ENCODE assay signal across 16 mouse cellular contexts in the genomic region with DNA sequence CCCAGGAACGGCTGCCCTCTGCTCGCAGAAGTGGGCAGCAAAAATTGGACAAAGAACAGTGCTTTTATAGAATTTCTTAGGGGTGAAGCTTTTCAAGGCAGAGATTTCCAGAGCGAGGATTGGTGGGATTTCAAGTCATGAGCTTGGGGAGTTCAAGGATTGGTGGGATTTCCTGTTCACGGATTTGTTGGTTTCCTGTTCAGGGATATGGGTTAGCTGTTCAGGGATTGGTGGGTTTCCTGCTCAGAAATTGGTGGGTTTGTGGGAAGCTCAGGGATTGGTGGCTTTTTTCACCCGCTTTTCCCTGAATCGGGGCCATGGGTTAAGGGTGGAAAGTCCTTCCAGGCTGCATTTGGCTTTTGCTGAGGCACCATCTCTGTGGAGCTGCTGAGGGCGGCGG. TPM values are rescaled to one million over a fixed set of nuclear protein-coding genes. Genes with fewer than 3 reads are reported as not detected.
A peak's percentile ranks its signal among the peaks of the same experiment; 100 is the strongest.
DNase-seq lines count a peak whose midpoint lies in the region; ATAC-seq lines count a peak whose summit lies in the region.
"Had no signal": no experiment of that assay in that cellular context is flagged by ENCODE, and none has a peak within 500 bp of the region (broad histone marks: within the 10 kb centered on the region; RNA-seq: fewer than 3 reads in every experiment).

No protein-coding gene starts in this region.

- H3K36me3 ChIP-seq in heart, embryonic 13.5 days = no peaks in the 10 kb centered on the region
- no peaks in the 10 kb centered on the region for H3K36me3 ChIP-seq in limb, embryonic 10.5 days

- peaks cover 10% of the 10 kb centered on the region; the same call in 1 of the 2 replicates for H3K4me1 ChIP-seq in heart, embryonic 13.5 days
- peaks cover 12% of the 10 kb centered on the region; the same call in 1 of the 2 replicates for H3K4me1 ChIP-seq in limb, embryonic 10.5 days

- H3K27me3 ChIP-seq in heart, embryonic 13.5 days (replicated peaks) = 0 out of 2 replicates have a peak, but pooled peaks cover 11% of the 10 kb centered on the region
- peaks cover 6% of the 10 kb centered on the region; the same call in 1 of the 2 replicates for H3K27me3 ChIP-seq in limb, embryonic 10.5 days (ENCODE audit: low read depth, poor library complexity, severe bottlenecking)
- H3K27me3 ChIP-seq: Patski had no signal

- H3K4me2 ChIP-seq in heart, embryonic 13.5 days = peak overlapping the region; percentile 27; the same call in 1 of the 2 replicates

- whole genome bisulfite sequencing in heart, embryonic 13.5 days = 50% methylated on average over 8 of the region's 8 CpGs
- WGBS in limb, embryonic 10.5 days = 58% methylated on average over 8 of the region's 8 CpGs

- DNase-seq in heart, postnatal 36 days = no peak
- DNase-seq in retina, postnatal 1 day = peak; percentile 53
- DNase-seq in retina, embryonic 14.5 days (ENCODE audit: low spot score) = no peak
- DNase-seq in limb, embryonic 10.5 days (ENCODE audit: low spot score) = no peak
- DNase-seq in frontal cortex, postnatal 25 days (ENCODE audit: low spot score in 2 of 2) = no peak
- no peak for DNase-seq in adrenal gland, adult 8-10 months
- DNase-seq in kidney, adult 8-10 months = no peak
- DNase-seq: adrenal gland, postnatal 14 days; cerebellum, adult 11-12 months; heart, adult 11 months; kidney, adult 18-20 months; thymus, postnatal 36 days had no signal

- intact Hi-C loops in heart, postnatal 36 days (cut with DNase I) = no loop called here

- no peak for ATAC-seq in heart, embryonic 13.5 days (ENCODE audit: extremely low read depth, insufficient number of reproducible peaks, low FRiP score, low TSS enrichment)
- ATAC-seq: lung, postnatal 0 days; Patski had no signal

- H3K27ac ChIP-seq in heart, embryonic 13.5 days (replicated peaks) = no peak overlapping the region
- H3K27ac ChIP-seq in limb, embryonic 10.5 days = no peak overlapping the region

- no peak overlapping the region for H3K9ac ChIP-seq in heart, embryonic 13.5 days

- H3K9me3 ChIP-seq in heart, embryonic 13.5 days = 0 out of 2 replicates have a peak, but pooled peaks cover 3% of the 10 kb centered on the region
- no peaks in the 10 kb centered on the region for H3K9me3 ChIP-seq in limb, embryonic 10.5 days (replicated peaks)

- no peak overlapping the region for H3K4me3 ChIP-seq in heart, embryonic 13.5 days
- peak overlapping the region; percentile 26; the same call in 1 of the 2 replicates for H3K4me3 ChIP-seq in limb, embryonic 10.5 days
- H3K4me3 ChIP-seq: myocyte had no signal

RNA-seq across cellular contexts. Expression of gene Sparc, which starts 35.4 kb away (rescaled TPM):
- 1,654 and 1,741 TPM in 2 replicates for polyA plus RNA-seq in heart, embryonic 13.5 days (2015; fragmentation: Nextera tagmentation; extraction: Ambion mirVana)
- total RNA-seq in heart, postnatal 36 days (2021) = 100 to 1,000 TPM; 645 to 801 TPM
- polyA plus RNA-seq in limb, embryonic 10.5 days (2016; fragmentation: Nextera tagmentation; extraction: Ambion mirVana) = 183 and 211 TPM in 2 replicates
- total RNA-seq in adrenal gland, adult 8-10 months (2022) = 1,000 to 10,000 TPM; 1,201 to 2,025 (median 1,729) TPM

RNA-seq across cellular contexts. Expression of gene Fat2, which starts 51.2 kb away (rescaled TPM):
- 0.01 TPM in 1 of 2 replicates, not detected in the other for polyA plus RNA-seq in heart, embryonic 13.5 days (2015; fragmentation: Nextera tagmentation; extraction: Ambion mirVana)
- total RNA-seq in heart, postnatal 36 days (2021) = under 1 TPM; 0.03 TPM
- polyA plus RNA-seq in limb, embryonic 10.5 days (2016; fragmentation: Nextera tagmentation; extraction: Ambion mirVana) = 0.20 TPM in 2 replicates
- total RNA-seq in adrenal gland, adult 8-10 months (2022) = under 1 TPM; 0.03 to 0.08 (median 0.06) TPM
